Mouse (Mus musculus): ENCODE data around the gene Enkur. TPM values are rescaled to one million over a fixed set of nuclear protein-coding genes. Genes with fewer than 3 reads are reported as not detected.

The Enkur gene
- total and polyA plus RNA-seq, 2 experiments = not detected

GRCm38 (mm10) chr2:21202754-21203153, 2.4 kb downstream of the Enkur start:
- no peak for TF ChIP-seq CTCF (IDR thresholded peaks at IDR 0.05; ENCODE audit: low read depth, low read length)
- TF ChIP-seq POLR2A (IDR thresholded peaks at IDR 0.05; ENCODE audit: extremely low read depth, insufficient read depth, low read length) = no peak
- no peaks in the 10 kb centered on the region for H3K36me3 ChIP-seq (ENCODE audit: control insufficient read depth, insufficient read depth, low read length)
- H3K9ac ChIP-seq (ENCODE audit: low read depth, low read length) = no peak overlapping the region
- WGBS = 63% methylated on average over 2 of the region's 2 CpGs
- H3K79me2 ChIP-seq (ENCODE audit: control insufficient read depth, insufficient read depth, low read length) = no peaks in the 10 kb centered on the region
- no peak overlapping the region for H3K27ac ChIP-seq (replicated peaks; ENCODE audit: insufficient read depth, low read depth, low read length)
- H3K27me3 ChIP-seq (ENCODE audit: control insufficient read depth, insufficient read depth, low read length) = no peaks in the 10 kb centered on the region
- H3K4me3 ChIP-seq (ENCODE audit: insufficient read depth, low read depth, low read length) = no peak overlapping the region
- DNase-seq (ENCODE audit: extremely low read depth, low read depth, low spot score) = no peak
- peaks cover 4% of the 10 kb centered on the region for H3K4me1 ChIP-seq (ENCODE audit: control insufficient read depth, insufficient read depth, low read length)

DNA sequence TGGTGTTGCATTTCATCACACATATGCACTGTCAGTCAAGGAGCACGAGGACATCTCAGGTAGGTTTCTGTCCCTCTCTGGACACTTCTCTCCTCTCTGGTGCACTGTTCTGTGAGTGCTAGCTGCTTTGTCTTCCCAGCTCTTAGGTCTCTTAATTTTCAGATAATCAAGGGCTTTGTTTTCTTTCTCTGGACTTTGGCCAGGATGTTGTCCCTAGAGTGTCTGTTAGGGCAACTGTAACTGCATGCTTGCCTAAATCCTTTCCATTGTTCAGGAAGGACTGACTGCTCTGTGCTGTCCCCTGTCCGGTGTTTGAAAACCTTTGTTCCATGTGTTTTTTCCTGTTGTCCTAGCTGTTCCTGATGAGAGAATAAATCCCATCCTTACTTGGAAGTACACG, 6.1 kb downstream of the Enkur start:
- Histone ChIP-seq H3K27ac (replicated peaks; ENCODE audit: insufficient read depth, low read depth, low read length) (no peak overlapping the region), H3K4me1 (ENCODE audit: control insufficient read depth, insufficient read depth, low read length) (no peaks in the 10 kb centered on the region), H3K36me3 (ENCODE audit: control insufficient read depth, insufficient read depth, low read length) (no peaks in the 10 kb centered on the region), H3K9ac (ENCODE audit: low read depth, low read length) (no peak overlapping the region), H3K4me3 (ENCODE audit: insufficient read depth, low read depth, low read length) (no peak overlapping the region), H3K27me3 (ENCODE audit: control insufficient read depth, insufficient read depth, low read length) (no peaks in the 10 kb centered on the region), H3K79me2 (ENCODE audit: control insufficient read depth, insufficient read depth, low read length) (no peaks in the 10 kb centered on the region)
- WGBS = 36% methylated on average over 3 of the region's 3 CpGs
- TF ChIP-seq CTCF (IDR thresholded peaks at IDR 0.05; ENCODE audit: low read depth, low read length) (no peak), POLR2A (IDR thresholded peaks at IDR 0.05; ENCODE audit: extremely low read depth, insufficient read depth, low read length) (no peak)
- no peak for DNase-seq (ENCODE audit: extremely low read depth, low read depth, low spot score)

DNA sequence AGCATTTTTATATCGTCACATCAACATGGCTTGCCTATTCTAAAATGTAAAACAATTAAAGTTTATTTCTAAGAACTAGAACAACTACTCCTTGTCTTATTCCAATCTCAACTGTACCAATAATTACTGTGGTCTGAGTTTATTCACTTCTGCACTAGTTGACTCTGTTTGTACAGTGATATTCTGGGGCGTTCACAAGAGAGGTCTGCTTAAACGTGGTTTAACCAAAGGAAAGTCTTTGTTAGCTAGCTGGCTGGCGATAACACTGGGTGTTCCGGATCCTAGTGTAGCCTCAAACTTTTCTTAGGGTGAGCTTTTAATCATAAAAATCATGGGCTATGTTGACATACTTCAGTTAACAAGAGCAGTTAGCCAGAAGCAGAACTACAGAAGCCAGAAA, 9.9 kb downstream of the Enkur start:
- Histone ChIP-seq H3K79me2 (ENCODE audit: control insufficient read depth, insufficient read depth, low read length) (no peaks in the 10 kb centered on the region), H3K4me3 (ENCODE audit: insufficient read depth, low read depth, low read length) (no peak overlapping the region), H3K4me1 (ENCODE audit: control insufficient read depth, insufficient read depth, low read length) (no peaks in the 10 kb centered on the region), H3K27me3 (ENCODE audit: control insufficient read depth, insufficient read depth, low read length) (no peaks in the 10 kb centered on the region), H3K9ac (ENCODE audit: low read depth, low read length) (no peak overlapping the region), H3K36me3 (ENCODE audit: control insufficient read depth, insufficient read depth, low read length) (no peaks in the 10 kb centered on the region), H3K27ac (replicated peaks; ENCODE audit: insufficient read depth, low read depth, low read length) (no peak overlapping the region)
- no peak for DNase-seq (ENCODE audit: extremely low read depth, low read depth, low spot score)
- no peak for TF ChIP-seq POLR2A (IDR thresholded peaks at IDR 0.05; ENCODE audit: extremely low read depth, insufficient read depth, low read length)
- no peak for TF ChIP-seq CTCF (IDR thresholded peaks at IDR 0.05; ENCODE audit: low read depth, low read length)
- WGBS = 89% methylated on average over 5 of the region's 5 CpGs

DNA sequence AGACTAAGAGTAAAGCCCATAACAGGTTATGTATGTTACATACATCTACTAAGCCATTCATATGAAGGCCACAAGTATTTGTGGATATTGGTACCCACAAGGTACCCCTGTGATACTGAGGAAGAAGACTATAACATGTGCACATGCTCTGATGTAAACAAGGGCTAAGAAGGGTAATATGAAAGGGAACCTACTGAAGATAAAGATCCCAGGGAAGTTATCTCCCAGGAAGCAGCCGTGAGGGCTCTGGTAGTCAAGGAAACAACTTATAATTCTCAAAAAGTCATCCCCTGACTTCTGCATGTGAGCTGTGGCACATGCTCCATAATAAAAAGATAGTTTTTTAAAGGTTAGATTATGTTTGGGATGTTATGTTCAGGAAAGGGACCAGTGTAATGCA, 13.9 kb downstream of the Enkur start:
- H3K27me3 ChIP-seq (ENCODE audit: control insufficient read depth, insufficient read depth, low read length) = no peaks in the 10 kb centered on the region
- no peak overlapping the region for H3K27ac ChIP-seq (replicated peaks; ENCODE audit: insufficient read depth, low read depth, low read length)
- no peak for DNase-seq (ENCODE audit: extremely low read depth, low read depth, low spot score)
- TF ChIP-seq POLR2A (IDR thresholded peaks at IDR 0.05; ENCODE audit: extremely low read depth, insufficient read depth, low read length) = no peak
- no peak for TF ChIP-seq CTCF (IDR thresholded peaks at IDR 0.05; ENCODE audit: low read depth, low read length)
- H3K9ac ChIP-seq (ENCODE audit: low read depth, low read length) = no peak overlapping the region
- no peak overlapping the region for H3K4me3 ChIP-seq (ENCODE audit: insufficient read depth, low read depth, low read length)
- H3K36me3 ChIP-seq (ENCODE audit: control insufficient read depth, insufficient read depth, low read length) = no peaks in the 10 kb centered on the region
- H3K79me2 ChIP-seq (ENCODE audit: control insufficient read depth, insufficient read depth, low read length) = no peaks in the 10 kb centered on the region
- H3K4me1 ChIP-seq (ENCODE audit: control insufficient read depth, insufficient read depth, low read length) = no peaks in the 10 kb centered on the region
- 81% methylated on average over 1 of the region's 1 CpGs for WGBS

DNA sequence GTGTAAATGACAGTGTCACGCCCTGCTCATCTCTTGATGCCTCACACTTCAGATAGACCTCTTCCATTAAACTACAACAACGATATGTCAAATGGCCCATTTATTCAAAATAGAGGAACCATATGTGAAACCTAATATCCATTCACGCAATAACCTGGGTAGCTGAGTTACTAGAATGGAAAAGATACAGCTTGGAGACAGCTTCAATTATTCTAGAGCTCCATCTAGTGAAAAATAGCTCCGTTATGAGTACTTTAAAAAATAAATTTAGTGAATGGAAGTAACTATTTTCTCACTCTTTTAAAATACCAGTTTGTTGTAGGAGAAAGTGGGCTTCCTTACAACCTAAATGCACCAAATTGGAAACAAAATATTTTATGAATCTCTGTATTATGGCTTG, 16.6 kb downstream of the Enkur start:
- H3K27ac ChIP-seq (replicated peaks; ENCODE audit: insufficient read depth, low read depth, low read length) = no peak overlapping the region
- H3K27me3 ChIP-seq (ENCODE audit: control insufficient read depth, insufficient read depth, low read length) = no peaks in the 10 kb centered on the region
- no peaks in the 10 kb centered on the region for H3K4me1 ChIP-seq (ENCODE audit: control insufficient read depth, insufficient read depth, low read length)
- no peak overlapping the region for H3K9ac ChIP-seq (ENCODE audit: low read depth, low read length)
- 88% methylated on average over 4 of the region's 4 CpGs for WGBS
- H3K36me3 ChIP-seq (ENCODE audit: control insufficient read depth, insufficient read depth, low read length) = no peaks in the 10 kb centered on the region
- no peaks in the 10 kb centered on the region for H3K79me2 ChIP-seq (ENCODE audit: control insufficient read depth, insufficient read depth, low read length)
- no peak overlapping the region for H3K4me3 ChIP-seq (ENCODE audit: insufficient read depth, low read depth, low read length)
- TF ChIP-seq POLR2A (IDR thresholded peaks at IDR 0.05; ENCODE audit: extremely low read depth, insufficient read depth, low read length) (no peak), CTCF (IDR thresholded peaks at IDR 0.05; ENCODE audit: low read depth, low read length) (no peak)
- no peak for DNase-seq (ENCODE audit: extremely low read depth, low read depth, low spot score)

DNA sequence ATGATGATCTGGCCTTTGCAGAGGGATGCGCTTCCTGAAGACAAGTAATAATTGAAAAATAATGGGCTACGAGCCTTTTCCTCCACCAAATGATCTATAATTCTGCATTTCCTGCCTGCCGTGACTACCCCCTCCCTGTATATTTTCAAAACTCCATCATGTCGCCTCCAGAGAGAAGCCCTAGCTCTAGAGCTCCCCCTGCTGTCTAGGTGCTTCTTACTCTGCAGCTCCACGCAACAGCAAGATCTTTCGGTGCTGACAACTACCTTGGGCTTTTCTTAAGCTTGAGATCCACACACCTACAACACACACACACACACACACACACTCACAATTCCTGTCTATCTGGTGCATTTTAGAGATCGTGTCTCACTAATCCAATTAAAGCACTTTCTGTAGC, 17.6 kb downstream of the Enkur start:
- Histone ChIP-seq H3K4me3 (ENCODE audit: insufficient read depth, low read depth, low read length) (no peak overlapping the region), H3K36me3 (ENCODE audit: control insufficient read depth, insufficient read depth, low read length) (no peaks in the 10 kb centered on the region), H3K79me2 (ENCODE audit: control insufficient read depth, insufficient read depth, low read length) (no peaks in the 10 kb centered on the region), H3K27me3 (ENCODE audit: control insufficient read depth, insufficient read depth, low read length) (no peaks in the 10 kb centered on the region), H3K27ac (replicated peaks; ENCODE audit: insufficient read depth, low read depth, low read length) (no peak overlapping the region), H3K9ac (ENCODE audit: low read depth, low read length) (no peak overlapping the region), H3K4me1 (ENCODE audit: control insufficient read depth, insufficient read depth, low read length) (no peaks in the 10 kb centered on the region)
- peak; percentile 47 for DNase-seq (ENCODE audit: extremely low read depth, low read depth, low spot score)
- peak; percentile 77 for TF ChIP-seq CTCF (IDR thresholded peaks at IDR 0.05; ENCODE audit: low read depth, low read length)
- no peak for TF ChIP-seq POLR2A (IDR thresholded peaks at IDR 0.05; ENCODE audit: extremely low read depth, insufficient read depth, low read length)
- WGBS = 35% methylated on average over 7 of the region's 7 CpGs

Data from liver, adult 2 months (tissue).